Mouse (Mus musculus) spleen, adult 2 months (tissue): ENCODE results near the gene Dlec1.

Source experiments
- CTCF ChIP-seq: fragments of 200-500 bp; IDR thresholded peaks from 2 replicates; pipeline ENCODE4 v1.5.1; 2011; ENCODE audit warnings: mild to moderate bottlenecking, inconsistent platforms; ENCODE audit not compliant: insufficient read depth, insufficient read length, insufficient replicate concordance; ENCODE audit errors: extremely low read depth
- POLR2A ChIP-seq: fragments of 200-500 bp; IDR thresholded peaks from 2 replicates; pipeline ENCODE4 v1.6.1; 2011; ENCODE audit warnings: low read depth, low read length, inconsistent platforms

DNA sequence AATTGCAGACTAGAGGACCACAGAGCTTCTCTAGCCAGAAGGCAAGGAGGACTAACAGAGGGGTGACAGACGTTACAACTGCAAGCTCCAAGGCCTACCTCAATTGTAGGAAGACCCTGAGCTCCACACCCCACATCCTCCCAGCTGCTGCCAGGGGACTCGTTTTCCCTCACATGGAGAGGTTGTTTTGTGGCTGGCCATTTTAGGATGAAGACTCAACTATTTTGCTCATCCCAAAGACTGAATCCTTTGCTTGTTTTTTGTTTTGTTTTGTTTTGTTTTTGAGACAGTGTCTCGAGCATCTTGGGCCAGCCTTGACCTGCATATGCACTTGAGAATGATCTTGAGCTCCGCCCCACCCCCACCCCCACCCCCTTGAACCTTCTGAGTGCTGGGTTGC lies 56.6 kb downstream of the Dlec1 start, which contains the start of gene Gm47289:
- TF ChIP-seq CTCF: no peak
- TF ChIP-seq POLR2A: no peak
